Mouse (Mus musculus): ENCODE data around the gene Diras2.
"Not testable (repeated sequence)": the region's sequence is repeated elsewhere in the genome, so short reads cannot be mapped to it uniquely, and the experiment has no call there.

Gene Diras2

DNA sequence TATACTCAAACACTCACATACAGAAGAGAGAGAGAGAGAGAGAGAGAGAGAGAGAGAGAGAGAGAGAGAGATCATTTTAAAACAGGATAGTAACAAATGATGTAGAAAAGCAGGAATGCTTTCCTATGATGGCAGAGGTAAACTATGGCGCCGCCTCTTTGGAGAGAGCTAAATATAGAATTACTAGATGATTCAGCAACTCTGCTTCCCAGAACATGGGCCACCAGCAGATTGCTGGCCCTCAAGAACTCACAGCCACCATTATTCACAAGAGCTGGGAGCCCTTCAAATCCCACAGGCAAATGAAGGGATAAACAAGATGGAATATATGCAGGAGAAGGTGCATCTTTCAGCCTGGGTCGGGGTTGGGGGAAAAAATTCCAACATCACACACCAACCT is 15.0 kb downstream of the Diras2 start:
- DNase-seq = no peak

DNA sequence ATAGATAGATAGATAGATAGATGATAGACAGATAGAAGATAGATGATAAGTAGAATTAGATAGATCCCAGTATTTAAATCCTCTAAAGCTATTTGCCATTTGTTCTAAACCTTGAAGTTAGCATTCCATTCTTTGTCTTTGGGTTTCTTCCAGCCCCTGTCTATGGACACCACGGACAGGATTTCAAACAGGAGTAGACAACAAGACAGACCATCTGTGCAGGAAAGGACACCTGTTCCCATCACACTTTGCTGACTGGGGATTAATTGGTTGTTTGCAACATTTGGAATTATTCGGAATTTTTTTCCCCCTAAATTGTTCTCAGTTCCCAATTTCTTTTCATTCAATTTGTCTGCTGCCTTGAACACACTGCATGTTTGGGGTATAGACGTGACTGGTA is 17.5 kb downstream of the Diras2 start:
- peak; percentile 63 for DNase-seq

DNA sequence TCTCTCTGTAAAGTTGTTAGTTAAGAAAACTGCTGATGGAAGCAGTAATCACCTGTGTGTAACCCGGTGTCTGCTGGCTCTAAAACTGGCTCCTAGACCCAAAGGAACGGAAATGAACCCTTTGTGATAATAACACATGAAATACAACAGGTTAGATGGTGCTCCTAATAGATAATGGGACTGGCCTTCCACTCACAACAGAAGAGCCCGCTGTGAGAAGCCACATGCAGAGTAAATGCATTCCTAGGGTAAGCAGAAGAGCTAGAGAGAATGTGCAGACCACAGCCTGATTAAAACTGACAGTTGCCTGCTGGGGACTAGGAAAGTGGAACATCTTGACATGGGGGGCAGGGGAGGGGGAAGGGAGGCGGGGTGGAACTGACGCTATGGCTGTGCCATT is 18.7 kb downstream of the Diras2 start:
- DNase-seq = peak; percentile 80

DNA sequence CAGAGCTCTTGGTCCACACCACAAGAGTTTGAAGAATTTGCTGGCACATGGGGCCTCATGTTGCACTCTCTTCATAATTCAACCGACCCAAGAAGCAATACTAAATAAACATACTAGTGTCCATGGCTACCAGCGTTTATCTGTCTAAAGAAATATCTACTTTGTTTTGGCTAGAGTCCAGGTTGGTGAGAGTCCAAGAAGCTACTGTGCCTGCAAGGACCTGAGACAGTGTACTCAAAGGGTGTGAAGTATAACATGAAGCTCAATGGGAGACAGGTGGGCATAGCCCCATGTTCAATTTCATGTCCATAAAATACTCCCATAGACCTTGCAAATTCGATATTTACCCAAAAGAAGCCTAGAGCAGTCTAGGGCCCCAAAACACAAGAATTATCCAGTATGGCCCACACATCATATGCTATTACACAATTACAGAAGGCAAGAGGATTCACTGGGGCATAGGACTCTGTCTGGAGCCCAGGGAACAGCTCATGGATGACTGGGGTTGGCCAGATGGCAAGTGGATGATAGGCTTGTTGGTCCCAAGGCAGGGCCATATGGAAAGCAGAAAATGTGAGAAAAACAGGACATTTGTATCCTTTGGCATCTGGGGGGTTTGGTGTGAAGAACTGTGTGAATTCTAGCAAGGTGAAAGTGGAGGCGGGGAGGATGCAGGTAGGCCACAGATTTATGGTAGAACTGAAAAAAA is 20.8 kb downstream of the Diras2 start:
- peak; percentile 70 for DNase-seq

DNA sequence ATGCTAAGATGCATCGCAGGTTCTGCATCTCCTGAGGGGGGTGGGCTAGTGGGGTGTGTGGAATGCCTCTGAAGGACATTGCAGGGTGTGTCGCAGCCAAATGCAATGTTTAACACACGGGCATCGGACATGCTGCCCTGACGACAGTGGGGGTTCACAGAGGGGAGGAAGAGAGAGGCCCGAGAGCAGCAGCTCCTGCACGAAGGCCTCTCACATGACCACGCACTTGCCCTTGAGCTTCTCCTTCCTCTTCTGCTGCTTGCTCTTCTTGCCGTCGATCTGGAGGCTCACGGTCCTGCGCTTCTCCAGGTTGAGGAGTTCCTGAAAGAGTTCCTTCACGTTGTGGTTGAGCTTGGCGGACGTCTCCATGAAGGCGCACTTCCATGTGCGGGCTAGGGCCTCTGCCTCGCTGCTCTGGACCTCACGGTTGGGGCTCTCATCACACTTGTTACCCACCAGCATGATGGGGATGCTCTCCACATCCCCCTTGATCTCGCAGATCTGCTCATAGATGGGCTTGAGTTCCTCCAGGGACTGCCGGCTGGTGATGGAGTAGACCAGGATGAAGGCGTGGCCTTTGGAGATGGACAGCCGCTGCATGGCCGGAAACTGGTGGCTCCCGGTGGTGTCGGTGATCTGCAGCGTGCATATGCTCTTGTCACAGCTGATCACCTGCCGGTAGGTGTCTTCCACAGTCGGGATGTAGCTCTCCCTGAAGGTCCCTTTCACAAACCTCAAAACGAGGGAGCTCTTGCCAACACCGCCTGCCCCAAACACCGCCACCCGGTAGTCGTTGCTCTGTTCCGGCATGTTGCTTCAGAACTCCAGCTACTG is 23.4 kb downstream of the Diras2 start:
- DNase-seq = no peak

DNA sequence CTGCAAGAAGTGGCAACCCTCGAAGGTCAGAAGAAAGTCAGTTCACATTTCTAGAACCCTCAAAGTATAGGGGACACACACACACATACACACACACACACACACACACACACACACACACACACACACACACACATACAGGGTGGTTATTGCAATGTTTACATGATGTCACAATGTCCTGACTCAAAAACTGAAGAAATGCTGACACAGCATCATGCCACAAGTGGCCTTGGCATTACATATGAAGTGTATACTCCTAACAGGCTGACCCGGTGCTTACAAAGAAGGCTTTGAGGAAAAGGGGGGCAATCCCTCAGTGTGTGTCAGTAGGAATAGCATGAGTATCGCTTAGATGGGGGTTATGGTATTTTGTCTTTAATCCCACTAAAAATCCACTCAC is 24.3 kb downstream of the Diras2 start:
- DNase-seq = not testable (repeated sequence)

DNA sequence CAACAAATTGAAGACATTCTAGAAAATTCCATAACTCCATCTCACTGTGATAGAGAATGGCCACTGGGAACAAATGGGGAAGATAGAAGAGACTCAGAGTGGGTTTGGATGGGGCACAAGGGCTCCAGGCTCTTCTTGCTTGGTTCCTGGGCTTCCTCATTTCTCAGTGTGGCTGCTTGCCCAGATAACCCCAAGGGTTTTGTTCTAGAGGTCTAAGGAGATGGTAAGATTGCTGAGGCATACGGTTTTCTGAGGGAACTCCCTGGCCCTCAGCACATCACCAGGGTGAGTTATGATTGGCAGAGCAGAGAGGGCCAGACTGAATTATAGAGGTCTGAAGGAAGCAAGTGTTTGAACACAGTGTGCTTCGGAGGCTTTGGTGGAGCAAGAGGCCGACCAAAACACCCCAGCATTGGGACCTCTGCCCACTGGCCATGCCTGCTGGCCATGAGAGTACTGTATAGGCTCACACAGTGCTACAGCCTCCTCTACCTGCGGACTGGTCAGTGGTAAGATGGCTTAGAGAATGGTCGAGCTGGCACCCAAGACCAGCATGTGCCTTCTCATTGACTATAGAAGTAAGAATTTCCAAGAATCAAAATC is 25.3 kb downstream of the Diras2 start:
- not testable (repeated sequence) for DNase-seq

DNA sequence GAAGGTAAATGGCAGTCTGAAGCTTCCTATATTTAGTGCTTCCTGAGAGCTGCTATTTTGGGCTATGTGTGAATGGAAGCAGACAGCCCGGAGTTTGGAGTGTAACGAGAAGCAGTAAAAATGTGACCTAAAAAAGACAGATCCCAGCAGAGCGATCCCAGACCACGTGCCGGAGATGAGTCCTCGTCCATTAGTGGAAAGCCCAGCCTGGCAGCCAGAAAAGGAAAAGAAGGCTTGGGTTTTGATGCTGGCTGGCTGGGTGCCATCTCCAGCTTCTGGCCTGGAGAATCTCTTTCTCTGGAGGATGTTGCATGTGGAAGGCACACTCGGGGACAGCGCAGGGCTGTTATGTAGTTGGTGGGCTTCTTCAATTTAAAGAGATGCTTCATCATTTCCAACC is 29.4 kb downstream of the Diras2 start:
- peak; percentile 86 for DNase-seq

DNA sequence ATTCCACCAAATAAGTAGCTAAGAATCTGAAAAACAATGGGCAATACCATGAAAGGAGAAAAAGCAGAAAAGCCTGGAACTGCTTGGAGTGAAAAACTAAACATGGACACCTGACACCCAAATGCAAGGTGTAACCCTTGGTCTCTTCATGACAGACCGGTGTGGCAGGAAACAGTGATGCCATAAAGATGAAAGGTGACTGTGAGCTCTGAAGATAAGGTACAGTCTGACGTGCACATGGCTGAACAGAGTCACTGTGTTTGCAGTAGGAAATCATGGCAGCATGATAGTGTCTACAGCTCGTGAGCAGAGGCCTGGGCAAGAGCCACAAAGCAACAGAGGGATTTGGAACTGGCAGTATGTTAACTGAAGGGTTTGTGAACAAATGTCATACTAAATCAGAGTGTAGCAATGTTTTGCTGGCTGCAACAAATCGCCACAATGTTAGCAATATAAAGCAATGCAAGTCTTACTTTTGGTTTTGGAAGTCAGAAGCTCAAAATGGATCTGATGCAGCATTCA is 34.0 kb downstream of the Diras2 start:
- no peak for DNase-seq

DNA sequence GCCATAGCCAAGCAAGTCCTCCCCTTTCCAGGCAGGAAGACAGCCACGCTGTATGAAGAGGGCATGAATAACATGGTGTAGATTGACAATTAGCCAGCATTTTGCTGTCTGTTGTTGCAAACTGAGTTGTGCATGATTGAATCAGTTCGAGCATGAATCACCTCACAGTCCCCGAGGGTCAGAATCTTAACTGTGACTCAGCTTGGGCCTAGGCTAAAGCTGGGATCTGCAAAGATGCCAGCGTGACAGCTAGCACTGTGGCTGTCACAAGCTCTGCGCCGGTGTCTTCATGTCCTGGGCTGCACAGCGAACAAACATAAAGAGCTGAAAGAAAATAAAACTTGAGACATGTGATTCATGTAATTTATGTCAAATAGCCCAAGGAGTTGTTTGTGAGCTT is 42.3 kb downstream of the Diras2 start:
- no peak for DNase-seq

DNA sequence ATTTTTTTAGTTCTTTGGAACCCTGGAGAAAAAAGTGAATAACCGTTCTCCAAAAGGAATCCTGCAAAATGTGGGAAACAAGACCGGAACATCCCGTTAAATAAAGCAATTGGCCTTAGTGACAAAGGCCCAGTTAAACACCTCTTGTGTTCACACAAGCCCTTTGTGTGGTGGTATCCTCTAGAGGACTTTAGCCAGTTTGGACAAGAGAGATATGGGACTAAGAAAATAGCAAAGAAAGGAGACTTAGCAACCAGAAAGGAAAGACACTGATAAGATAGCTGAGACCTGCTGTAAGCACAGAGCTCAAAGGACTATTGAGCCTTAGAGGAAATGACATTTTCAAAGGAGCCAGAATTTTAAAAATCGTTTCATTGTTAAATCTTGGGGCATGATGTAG is 47.0 kb downstream of the Diras2 start:
- DNase-seq = no peak

DNA sequence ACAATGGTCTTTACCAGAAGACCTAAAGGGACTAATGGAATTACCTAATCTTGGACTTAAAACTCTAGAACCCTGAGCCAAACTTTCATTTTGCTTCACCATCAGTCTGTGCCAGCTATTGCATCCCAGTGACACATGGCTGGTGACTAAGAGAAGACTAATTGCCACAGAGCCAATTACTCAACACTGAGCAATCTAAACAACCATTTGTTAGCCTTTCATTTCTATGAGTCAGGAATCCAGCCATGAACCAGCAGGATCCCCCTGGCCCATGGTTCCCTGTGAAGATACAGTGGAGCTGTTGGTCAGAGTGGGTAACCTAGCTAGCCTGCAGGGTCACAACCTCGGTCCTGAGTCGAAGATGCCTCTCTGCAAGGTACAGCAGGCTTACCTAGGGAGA is 49.3 kb downstream of the Diras2 start:
- DNase-seq = peak; percentile 50

DNA sequence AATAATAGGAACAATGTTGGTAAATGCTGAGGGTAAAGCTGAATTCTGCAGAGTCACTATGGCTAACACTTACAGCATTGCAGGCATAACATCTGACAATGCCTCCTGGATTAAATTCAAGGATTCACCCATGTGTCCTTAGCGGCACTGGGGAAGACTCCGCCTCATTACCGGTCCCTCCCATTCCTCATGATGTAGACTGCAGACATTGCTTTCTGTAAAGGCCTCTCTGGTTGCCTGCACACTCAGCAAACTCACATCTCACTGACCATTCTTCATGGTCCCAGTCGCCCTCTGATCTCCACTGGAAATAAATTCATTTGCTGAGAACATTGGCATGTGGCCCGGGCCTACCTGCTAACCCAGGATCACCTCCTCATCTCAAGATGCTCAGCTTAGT is 51.9 kb downstream of the Diras2 start:
- no peak for DNase-seq

DNA sequence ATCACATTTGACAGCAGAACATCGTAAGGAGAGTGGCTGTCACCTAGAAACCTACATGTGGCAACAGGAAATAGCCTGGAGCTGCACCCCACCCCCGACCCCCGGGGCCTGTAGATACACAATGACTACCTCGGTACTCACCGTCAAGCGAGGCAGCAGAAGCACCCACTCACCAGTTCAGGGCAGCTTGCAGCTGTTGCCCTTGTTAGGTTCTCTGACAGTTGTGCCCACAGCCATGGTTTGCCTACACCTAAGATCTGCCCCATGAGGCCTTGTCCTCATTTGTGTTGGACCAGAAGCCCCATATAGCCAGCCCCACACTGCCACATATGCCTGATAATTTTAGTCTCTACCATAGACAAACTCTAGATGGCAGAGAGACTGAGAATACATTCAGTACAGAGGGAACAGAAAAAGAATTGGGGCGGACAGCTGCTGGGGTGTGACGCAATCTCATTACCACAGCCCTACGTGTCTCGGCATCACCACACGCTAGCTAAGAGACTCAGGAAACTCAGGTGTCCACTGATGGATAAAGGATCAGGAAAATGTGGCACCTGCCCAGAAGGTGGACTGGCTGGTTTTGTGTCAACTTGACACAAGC is 54.0 kb downstream of the Diras2 start:
- DNase-seq = no peak

DNA sequence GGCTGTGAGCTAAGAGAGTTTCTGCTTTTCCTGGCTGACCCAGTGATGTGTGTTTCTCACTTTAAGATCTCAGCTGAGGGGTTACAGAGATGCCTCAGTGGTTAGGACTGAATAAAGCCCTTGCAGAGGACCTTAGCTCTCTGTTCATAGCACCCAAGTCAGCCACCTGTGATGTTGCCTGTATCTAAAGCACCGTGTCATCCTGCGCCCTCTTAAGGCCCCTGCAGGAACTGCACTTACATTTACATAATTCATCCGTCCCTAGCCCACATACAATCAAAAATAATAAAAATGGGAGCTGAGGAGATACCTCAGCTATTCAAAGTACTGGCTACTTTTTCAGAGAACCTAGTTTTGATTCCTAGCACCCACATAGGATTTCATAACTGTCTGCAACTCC is 54.9 kb downstream of the Diras2 start:
- no peak for DNase-seq

DNA sequence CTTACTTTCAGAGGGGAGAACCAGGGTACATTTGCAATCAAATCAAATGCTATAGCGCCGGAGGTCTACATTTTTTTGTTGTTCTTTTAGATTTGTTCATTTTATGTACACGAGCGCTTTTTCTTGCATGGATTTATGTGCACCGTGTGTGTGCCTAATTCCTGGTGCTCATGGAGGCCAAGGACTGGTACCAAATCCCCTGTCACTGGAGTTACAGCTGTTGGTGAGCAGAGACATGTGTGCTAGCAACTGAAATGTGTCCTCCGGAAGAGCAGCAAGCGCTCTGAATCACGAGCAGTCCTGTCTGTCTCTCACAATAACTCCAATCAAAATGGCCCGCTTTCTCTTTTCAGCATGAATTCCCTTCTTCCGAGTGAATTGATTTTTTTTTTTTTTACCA is 55.8 kb downstream of the Diras2 start:
- DNase-seq = no peak

DNA sequence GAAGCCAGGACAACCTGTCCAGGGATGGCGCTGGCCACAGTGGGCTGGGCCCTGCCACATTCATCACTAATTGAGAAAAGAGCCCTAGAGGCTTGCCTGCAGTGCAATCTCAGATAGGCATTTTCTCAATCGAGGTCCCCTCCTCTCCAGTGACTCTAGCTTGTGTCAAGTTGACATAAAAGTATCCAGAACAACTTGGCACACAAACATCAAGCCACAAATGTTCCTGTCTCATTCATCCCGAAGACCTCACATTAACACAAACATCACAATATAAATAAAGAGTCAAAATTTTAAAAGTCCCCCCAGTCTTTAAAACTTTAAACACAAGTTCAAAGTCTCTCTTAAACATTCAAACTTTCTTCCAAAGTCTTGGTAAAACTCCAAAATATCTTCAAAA is 56.3 kb downstream of the Diras2 start:
- DNase-seq = no peak

DNA sequence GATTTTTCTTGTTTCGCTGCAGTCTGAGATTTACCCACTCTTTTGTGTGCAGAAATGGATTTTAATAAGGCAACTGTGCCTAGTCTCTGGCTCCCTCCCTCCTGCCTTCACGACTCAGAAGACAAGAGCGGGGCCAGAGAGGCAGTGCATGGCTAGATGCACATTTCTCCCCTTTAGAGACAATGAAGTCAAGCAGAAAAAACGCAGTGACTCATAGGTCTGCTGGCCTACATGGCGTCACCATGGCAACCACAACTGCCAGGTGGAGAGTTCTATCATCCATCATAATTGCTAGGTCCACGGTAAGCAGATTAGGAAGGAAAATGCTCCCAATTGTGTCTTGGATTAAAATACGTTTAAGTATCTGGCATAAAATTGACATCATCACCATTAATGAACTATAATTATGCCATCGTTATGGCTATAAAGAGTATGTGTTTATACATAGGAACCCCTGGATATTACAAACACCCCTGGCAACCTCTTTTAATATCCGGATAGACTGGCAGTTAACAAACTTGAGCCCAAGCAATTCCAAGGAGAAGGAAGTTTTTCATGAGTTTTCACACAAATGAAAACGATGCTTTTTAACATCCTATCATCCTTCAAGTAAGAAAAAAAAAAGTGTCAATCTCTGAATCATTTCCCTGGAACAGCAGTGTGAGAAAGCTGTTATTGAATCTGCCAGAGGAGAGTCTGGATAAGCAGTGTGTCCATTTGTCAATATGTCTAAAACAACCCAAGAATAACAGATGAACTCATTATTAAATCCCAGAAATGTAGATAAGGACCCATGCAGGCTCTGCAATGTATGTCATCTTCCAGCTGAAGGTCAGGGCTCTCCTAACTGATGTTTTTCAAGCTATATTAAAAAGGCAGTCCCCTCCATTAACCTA is 61.0 kb downstream of the Diras2 start:
- peak; percentile 86 for DNase-seq

DNA sequence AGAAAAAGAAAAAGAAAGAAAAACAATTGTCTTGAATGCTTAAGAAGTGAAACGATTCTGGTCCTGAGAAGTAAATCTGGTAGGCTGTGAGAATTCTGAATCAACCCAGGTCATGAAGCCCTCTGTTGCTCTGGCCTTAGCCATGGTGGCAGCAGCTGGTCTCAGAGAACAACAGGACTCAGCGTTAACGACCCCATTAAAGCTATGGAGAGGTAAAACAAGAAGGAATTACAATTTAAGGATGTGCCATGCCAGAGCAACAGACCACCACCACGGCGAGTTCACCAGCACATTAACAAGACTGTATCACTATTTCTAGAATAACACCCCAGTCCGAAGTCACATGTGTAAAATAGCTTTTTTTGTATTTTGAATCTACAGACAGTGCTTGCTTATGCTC is 65.9 kb downstream of the Diras2 start:
- no peak for DNase-seq

DNA sequence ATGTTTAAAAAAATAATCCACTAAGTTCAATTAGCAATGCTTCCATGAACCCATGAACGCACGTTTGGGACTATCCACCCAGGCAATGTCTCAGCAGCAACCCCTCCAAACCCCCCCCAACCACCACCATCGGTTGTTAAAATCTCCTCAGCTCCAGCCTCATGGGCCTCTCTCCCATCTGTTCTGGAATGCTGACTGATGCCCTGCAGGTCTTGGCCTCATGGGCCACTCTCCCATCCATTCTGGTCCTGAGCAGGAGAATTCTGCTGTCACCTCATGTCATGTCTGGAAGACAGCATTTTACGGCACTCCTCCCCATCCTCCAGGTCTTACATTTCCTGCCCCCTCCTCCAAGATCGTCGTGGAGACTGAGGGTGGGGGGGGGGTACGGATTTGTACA is 71.1 kb downstream of the Diras2 start:
- DNase-seq = peak; percentile 35

DNA sequence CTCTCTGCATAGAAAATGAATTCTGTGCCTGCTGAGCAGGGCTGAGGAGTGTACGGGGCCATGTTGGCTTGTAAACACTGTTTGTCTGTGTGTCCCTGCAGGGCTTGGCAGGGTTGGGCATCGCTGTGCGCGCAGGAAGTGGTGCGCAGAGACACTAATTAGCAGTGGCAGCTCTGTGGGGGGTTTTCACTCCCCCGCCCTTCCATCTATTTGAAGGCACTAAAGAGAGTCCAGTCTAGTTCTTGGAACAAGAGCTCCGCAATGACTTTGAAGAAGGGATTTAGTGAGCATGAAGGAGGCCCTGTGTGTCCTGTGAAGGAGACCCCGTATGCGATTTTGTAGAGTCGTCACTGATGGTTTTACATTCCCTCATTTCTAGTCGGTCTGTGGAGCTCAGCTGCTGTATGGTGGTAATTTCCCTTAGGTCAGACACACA is 73.2 kb downstream of the Diras2 start:
- peak; percentile 94 for DNase-seq

DNA sequence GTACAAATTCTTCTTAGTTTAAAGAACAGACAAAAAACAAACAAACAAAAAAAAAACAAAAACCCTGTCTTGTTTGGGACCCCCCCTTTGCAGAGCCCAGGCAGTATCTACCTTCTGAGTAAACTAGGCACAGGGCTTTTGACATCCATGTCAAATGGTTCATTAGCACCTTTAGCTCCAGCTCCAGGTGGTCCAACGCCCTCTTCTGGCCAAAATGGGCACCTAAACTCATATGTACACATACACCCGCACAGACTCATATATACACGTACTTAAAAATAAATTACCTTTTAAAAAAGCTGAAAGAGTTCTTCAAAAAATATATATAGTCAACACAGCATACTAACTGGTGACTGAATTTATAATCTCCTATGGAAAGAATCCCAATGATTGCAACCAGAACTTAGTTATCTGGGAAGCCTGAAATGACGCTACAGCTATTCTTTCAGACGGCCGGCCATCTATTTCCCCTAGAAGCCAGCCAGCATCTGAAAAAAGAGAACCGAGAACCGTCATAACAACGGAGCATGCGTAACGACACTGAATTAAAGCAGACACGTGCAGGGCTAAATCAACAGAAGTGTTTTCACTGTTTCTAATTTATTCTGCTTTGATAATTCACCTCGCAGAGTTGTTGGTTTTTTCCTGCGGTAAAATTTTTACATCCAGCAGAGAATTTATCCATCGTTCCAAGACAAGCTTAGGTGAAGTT is 73.7 kb downstream of the Diras2 start:
- peak; percentile 52 for DNase-seq
